ENCODE assay signal across 8 mouse cellular contexts in the genomic region with DNA sequence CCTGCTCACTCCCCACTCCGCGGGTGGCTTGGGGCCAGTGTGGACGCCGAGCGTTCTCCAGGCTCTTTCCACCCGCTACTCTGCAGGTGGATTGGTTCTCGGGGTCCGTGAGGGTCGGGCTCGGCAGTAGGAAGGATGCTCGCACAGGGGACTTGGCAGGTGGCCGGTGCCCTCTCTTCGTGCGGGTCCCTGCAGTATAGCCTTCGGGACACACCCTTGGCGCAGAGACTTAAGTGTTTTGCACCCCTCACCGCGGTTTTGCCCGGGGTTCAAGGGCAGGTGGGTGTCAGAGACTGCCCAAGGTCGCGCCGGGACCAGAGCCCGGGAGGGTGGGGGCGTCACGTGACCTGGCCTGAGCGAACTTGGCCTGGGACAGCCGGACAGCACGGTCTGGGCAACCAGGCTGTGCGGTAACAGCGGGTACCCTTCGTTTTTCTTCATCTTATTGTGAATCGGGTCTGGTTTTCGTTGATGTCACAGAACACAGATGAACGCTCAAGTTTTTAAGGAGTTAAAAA. TPM values are rescaled to one million over a fixed set of nuclear protein-coding genes. Genes with fewer than 3 reads are reported as not detected.
DNase-seq lines count a peak whose midpoint lies in the region; ATAC-seq and TF ChIP-seq lines count a peak whose summit lies in the region.

No protein-coding gene starts in this region.

- intact Hi-C loops in left cerebral cortex, postnatal 25 days (cut with DNase I): no loop called here

- TF ChIP-seq CTCF in cerebellum, adult 2 months (IDR thresholded peaks at IDR 0.05; ENCODE audit: borderline replicate concordance, insufficient read depth, low read depth, low read length): no peak

- peak; percentile 15 for DNase-seq in T-cell, adult 2 months (ENCODE audit: low spot score)
- peak; percentile 38 to 50 for DNase-seq in cerebellum, adult 2 months
- DNase-seq in left cerebral cortex, postnatal 25 days (ENCODE audit: low spot score in 2 of 2): peak; percentile 24 to 29
- peak; percentile 8 for DNase-seq in mesoderm, embryonic 11.5 days (ENCODE audit: low read depth, low spot score)
- peak; percentile 54 to 65 for DNase-seq in spleen, adult 18-20 months

- H3K27me3 ChIP-seq in cerebellum, adult 2 months (ENCODE audit: control insufficient read depth, insufficient read depth, low read length): no peaks in the 10 kb centered on the region; the same call in 1 of the 2 replicates
- peaks cover 17% of the 10 kb centered on the region for H3K27me3 ChIP-seq in forebrain, embryonic 16.5 days (replicated peaks; ENCODE audit: control insufficient read depth, insufficient read depth, low read length)
- peaks cover 54% of the 10 kb centered on the region for H3K27me3 ChIP-seq in hindbrain, embryonic 12.5 days

- H3K27ac ChIP-seq in cerebellum, adult 2 months (ENCODE audit: insufficient read depth, low read length): no peak overlapping the region; the same call in 1 of the 2 replicates
- H3K27ac ChIP-seq in forebrain, embryonic 16.5 days (ENCODE audit: low read length): no peak overlapping the region; the same call in 1 of the 2 replicates
- H3K27ac ChIP-seq in hindbrain, embryonic 12.5 days: no peak overlapping the region

- ATAC-seq in forebrain, embryonic 16.5 days: no peak
- peak; percentile 26 for ATAC-seq in hindbrain, embryonic 12.5 days (ENCODE audit: low FRiP score)
- no peak for ATAC-seq in inflammation-experienced regulatory T-cells, adult 6 months

- WGBS in cerebellum, adult 2 months: under 1% methylated on average over 34 of the region's 34 CpGs
- WGBS in forebrain, embryonic 16.5 days: under 1% methylated on average over 34 of the region's 34 CpGs
- WGBS in hindbrain, embryonic 12.5 days: under 1% methylated on average over 34 of the region's 34 CpGs

- no peaks in the 10 kb centered on the region for H3K9me3 ChIP-seq in forebrain, embryonic 16.5 days (ENCODE audit: control insufficient read depth, low read length)
- no peaks in the 10 kb centered on the region for H3K9me3 ChIP-seq in hindbrain, embryonic 12.5 days (replicated peaks)

- H3K4me2 ChIP-seq in forebrain, embryonic 16.5 days (ENCODE audit: low read length): peak overlapping the region; percentile 91
- peak overlapping the region; percentile 76 for H3K4me2 ChIP-seq in hindbrain, embryonic 12.5 days (replicated peaks)

- TF ChIP-seq POLR2A in cerebellum, adult 2 months (IDR thresholded peaks at IDR 0.05; ENCODE audit: borderline replicate concordance, insufficient read depth, low read length): no peak

- H3K4me3 ChIP-seq in cerebellum, adult 2 months (replicated peaks; ENCODE audit: insufficient read depth, low read depth, low read length): peak overlapping the region; percentile 51
- peak overlapping the region; percentile 70 for H3K4me3 ChIP-seq in forebrain, embryonic 16.5 days (replicated peaks; ENCODE audit: low read length)
- H3K4me3 ChIP-seq in hindbrain, embryonic 12.5 days: peak overlapping the region; percentile 56

- H3K36me3 ChIP-seq in forebrain, embryonic 16.5 days (ENCODE audit: control insufficient read depth, insufficient read depth): no peaks in the 10 kb centered on the region
- no peaks in the 10 kb centered on the region for H3K36me3 ChIP-seq in hindbrain, embryonic 12.5 days

- no peaks in the 10 kb centered on the region for H3K4me1 ChIP-seq in cerebellum, adult 2 months (ENCODE audit: control insufficient read depth, insufficient read depth, low read length)
- H3K4me1 ChIP-seq in forebrain, embryonic 16.5 days (replicated peaks; ENCODE audit: control insufficient read depth, insufficient read depth, low read length): peaks cover 39% of the 10 kb centered on the region
- H3K4me1 ChIP-seq in hindbrain, embryonic 12.5 days: peaks cover 29% of the 10 kb centered on the region

- H3K9ac ChIP-seq in forebrain, embryonic 16.5 days (replicated peaks; ENCODE audit: low read depth, low read length): peak overlapping the region; percentile 64
- H3K9ac ChIP-seq in hindbrain, embryonic 12.5 days: peak overlapping the region; percentile 45

RNA-seq across cellular contexts. Expression of gene Cpt1a, which starts 1.7 kb away (rescaled TPM):
- 22.2 and 24.1 TPM in 2 replicates for polyA plus RNA-seq in cerebellum, adult 2 months (2012; rRNA removed)
- 13.8 and 16.1 TPM in 2 replicates for polyA plus RNA-seq in forebrain, embryonic 16.5 days (2015; fragmentation: Nextera tagmentation; extraction: Ambion mirVana)
- 13.2 and 14.0 TPM in 2 replicates for polyA plus RNA-seq in hindbrain, embryonic 12.5 days (2016; fragmentation: Nextera tagmentation; extraction: Ambion mirVana)
- total RNA-seq in left cerebral cortex, postnatal 25 days (2021): 10 to 100 TPM; 24.0 to 30.0 TPM
- 10 to 100 TPM; 19.7 to 29.2 (median 20.9) TPM for polyA plus RNA-seq in inflammation-experienced regulatory T-cells, adult 6 months (2017; shearing (Covaris generic))

RNA-seq across cellular contexts. Expression of gene Ighmbp2, which starts 41.0 kb away (rescaled TPM):
- 9.2 and 9.8 TPM in 2 replicates for polyA plus RNA-seq in cerebellum, adult 2 months (2012; rRNA removed)
- 12.0 and 12.4 TPM in 2 replicates for polyA plus RNA-seq in forebrain, embryonic 16.5 days (2015; fragmentation: Nextera tagmentation; extraction: Ambion mirVana)
- polyA plus RNA-seq in hindbrain, embryonic 12.5 days (2016; fragmentation: Nextera tagmentation; extraction: Ambion mirVana): 11.8 and 12.7 TPM in 2 replicates
- total RNA-seq in left cerebral cortex, postnatal 25 days (2021): 10 to 100 TPM in 1 of 2 experiments, 1 to 10 TPM in 1; 9.3 to 10.4 TPM
- polyA plus RNA-seq in inflammation-experienced regulatory T-cells, adult 6 months (2017; shearing (Covaris generic)): 1 to 10 TPM; 4.2 to 5.8 (median 4.8) TPM

RNA-seq across cellular contexts. Expression of gene Mrpl21, which starts 41.1 kb away (rescaled TPM):
- polyA plus RNA-seq in cerebellum, adult 2 months (2012; rRNA removed): 56.6 and 61.3 TPM in 2 replicates
- polyA plus RNA-seq in forebrain, embryonic 16.5 days (2015; fragmentation: Nextera tagmentation; extraction: Ambion mirVana): 92.5 and 95.7 TPM in 2 replicates
- 110 and 114 TPM in 2 replicates for polyA plus RNA-seq in hindbrain, embryonic 12.5 days (2016; fragmentation: Nextera tagmentation; extraction: Ambion mirVana)
- total RNA-seq in left cerebral cortex, postnatal 25 days (2021): 10 to 100 TPM; 49.9 to 55.9 TPM
- 100 to 1,000 TPM; 106 to 127 (median 110) TPM for polyA plus RNA-seq in inflammation-experienced regulatory T-cells, adult 6 months (2017; shearing (Covaris generic))

Comparison
In these comparisons a context has a peak if more than half of its experiments do, and no peak if none do; other contexts are left out.
1. DNase-seq: peak in every context shown above with its lines; median percentile 60 in spleen, adult 18-20 months; 44 in cerebellum, adult 2 months; 26 in left cerebral cortex, postnatal 25 days; 15 in T-cell, adult 2 months; 8 in mesoderm, embryonic 11.5 days.